Mouse (Mus musculus) stomach, embryonic 14.5 days (tissue): ENCODE measurements around the gene Grtp1. TPM values are rescaled to one million over a fixed set of nuclear protein-coding genes. Genes with fewer than 3 reads are reported as not detected.

ENCODE experiments used
- ATAC-seq: fragments of 200-750 bp; cut with Nextera tagmentation; 2 replicates; pipeline ENCODE4 v1.8.0; 2017; ENCODE audit warnings: low read depth, moderate TSS enrichment; ENCODE audit not compliant: insufficient number of reproducible peaks, insufficient read depth, low FRiP score
- H3K27ac ChIP-seq: fragments of 300-500 bp; sonication (generic); 2 replicates; pipeline ENCODE4 v1.5.1; 2014; ENCODE audit warnings: mild to moderate bottlenecking, low read length, moderate library complexity, mixed read lengths
- H3K27me3 ChIP-seq: fragments of 300-500 bp; sonication (generic); 2 replicates; pipeline ENCODE4 v1.6.1; 2014; ENCODE audit warnings: low read length, control low read depth, mixed read lengths; ENCODE audit not compliant: control insufficient read depth, insufficient read depth
- H3K36me3 ChIP-seq: fragments of 300-500 bp; sonication (generic); 2 replicates; pipeline ENCODE4 v1.6.1; 2014; ENCODE audit warnings: mild to moderate bottlenecking, control low read depth, low read length, moderate library complexity, mixed read lengths; ENCODE audit not compliant: control insufficient read depth, insufficient read depth
- H3K4me1 ChIP-seq: fragments of 300-500 bp; sonication (generic); 2 replicates; pipeline ENCODE4 v1.6.1; 2014; ENCODE audit warnings: low read length, control low read depth, mixed read lengths; ENCODE audit not compliant: control insufficient read depth, insufficient read depth
- H3K4me2 ChIP-seq: fragments of 300-500 bp; sonication (generic); replicated peaks from 2 replicates; pipeline ENCODE4 v1.6.1; 2014; ENCODE audit warnings: low read depth, low read length, control low read depth
- H3K4me3 ChIP-seq: fragments of 300-500 bp; sonication (generic); 2 replicates; pipeline ENCODE4 v1.5.1; 2014; ENCODE audit warnings: low read depth, low read length, control low read depth
- H3K9ac ChIP-seq: fragments of 300-500 bp; sonication (generic); replicated peaks from 2 replicates; pipeline ENCODE4 v1.6.1; 2014; ENCODE audit warnings: low read depth, mild to moderate bottlenecking, control low read depth, low read length, moderate library complexity, mixed read lengths
- H3K9me3 ChIP-seq: fragments of 300-500 bp; sonication (generic); 2 replicates; pipeline ENCODE4 v1.6.1; 2016; ENCODE audit warnings: low read depth, low read length, control low read depth; ENCODE audit not compliant: control insufficient read depth
- WGBS: fragments of 180-500 bp; shearing (Covaris S2); extraction: QIAGEN DNeasy Blood & Tissue Kit; methylation state at CpG from one replicate; pipeline ENCODE4 v1.1.7; 2014; 5-methylcytosine and 5-hydroxymethylcytosine counted together
- polyA plus RNA-seq: library from polyadenylated mRNA; unstranded; fragments of >200 nt; fragmentation: Nextera tagmentation; extraction: Ambion mirVana; gene quantifications from 2 replicates; pipeline ENCODE4 v1.2.1, GENCODE M21; 2014

The Grtp1 gene
- 25.0 and 27.6 TPM in 2 replicates for polyA plus RNA-seq

GRCm38 (mm10) chr8:13200301-13201012 is at the start of gene Grtp1:
Grtp1 (minus strand) TSS chr8:13200620.
- Histone ChIP-seq H3K27me3 (no peaks in the 10 kb centered on the region), H3K27ac (no peak within 1 kb of the TSS; the same call in 1 of the 2 replicates), H3K4me3 (peak within 1 kb of the TSS; percentile 79), H3K9ac (peak within 1 kb of the TSS; percentile 36; the same call in 1 of the 2 replicates), H3K4me1 (peaks cover 5% of the 10 kb centered on the region; the same call in 1 of the 2 replicates), H3K9me3 (no peaks in the 10 kb centered on the region), H3K36me3 (no peaks in the 10 kb centered on the region), H3K4me2 (peak within 1 kb of the TSS; percentile 77)
- WGBS, result under 1% methylated on average over 54 of the region's 58 CpGs
- peak; percentile 70 for ATAC-seq

DNA sequence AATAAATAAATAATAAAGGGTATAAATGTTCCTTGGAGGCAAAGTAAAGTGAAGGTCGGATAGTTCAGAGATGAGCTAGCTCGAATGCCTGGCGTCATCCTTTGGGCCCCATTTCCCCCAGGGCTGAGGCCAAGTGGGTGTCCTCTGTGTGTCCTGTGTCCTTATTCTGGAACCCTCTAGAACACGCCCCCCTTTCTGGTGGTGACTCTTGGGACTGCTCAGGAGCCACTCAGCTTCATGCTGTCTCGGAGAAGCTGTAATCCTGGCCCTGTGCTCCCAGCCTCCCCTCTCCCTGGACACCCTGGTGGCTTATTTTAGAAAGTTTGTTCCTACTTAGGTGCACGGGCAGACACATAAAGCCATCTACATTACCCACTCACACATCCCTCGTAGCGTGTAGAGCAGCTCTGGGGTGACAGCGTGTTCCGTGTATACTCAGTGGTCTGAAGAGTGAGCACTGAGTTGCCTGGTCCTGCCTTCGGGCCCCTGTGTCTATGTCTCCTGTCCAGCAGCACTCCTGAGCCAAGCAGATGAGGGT is 44.0 kb upstream of the Grtp1 start:
- Histone ChIP-seq H3K27me3 (no peaks in the 10 kb centered on the region), H3K27ac (no peak overlapping the region), H3K4me3 (no peak overlapping the region), H3K4me2 (no peak overlapping the region), H3K9ac (no peak overlapping the region), H3K36me3 (no peaks in the 10 kb centered on the region), H3K9me3 (no peaks in the 10 kb centered on the region), H3K4me1 (no peaks in the 10 kb centered on the region)
- ATAC-seq, result no peak
- 84% methylated on average over 11 of the region's 11 CpGs for WGBS

GRCm38 (mm10) chr8:13242985-13243870 is 42.8 kb upstream of the Grtp1 start:
- no peak for ATAC-seq
- H3K9me3 ChIP-seq, result no peaks in the 10 kb centered on the region
- no peak overlapping the region for H3K27ac ChIP-seq
- WGBS, result 77% methylated on average over 10 of the region's 10 CpGs
- no peak overlapping the region for H3K9ac ChIP-seq
- no peaks in the 10 kb centered on the region for H3K27me3 ChIP-seq
- no peak overlapping the region for H3K4me2 ChIP-seq
- no peaks in the 10 kb centered on the region for H3K36me3 ChIP-seq
- no peaks in the 10 kb centered on the region for H3K4me1 ChIP-seq
- H3K4me3 ChIP-seq, result no peak overlapping the region

- WGBS, result 69% methylated on average over 7 of the region's 7 CpGs
- Histone ChIP-seq H3K4me2 (no peak overlapping the region), H3K4me1 (no peaks in the 10 kb centered on the region), H3K9ac (no peak overlapping the region), H3K9me3 (no peaks in the 10 kb centered on the region), H3K36me3 (no peaks in the 10 kb centered on the region), H3K27ac (no peak overlapping the region), H3K4me3 (no peak overlapping the region), H3K27me3 (no peaks in the 10 kb centered on the region)
- no peak for ATAC-seq
Observed at GRCm38 (mm10) chr8:13240691-13241090, 40.3 kb upstream of the Grtp1 start.

GRCm38 (mm10) chr8:13240055-13240454 is 39.6 kb upstream of the Grtp1 start:
- no peak overlapping the region for H3K4me3 ChIP-seq
- H3K9ac ChIP-seq, result no peak overlapping the region
- no peak for ATAC-seq
- H3K9me3 ChIP-seq, result no peaks in the 10 kb centered on the region
- no peaks in the 10 kb centered on the region for H3K36me3 ChIP-seq
- no peaks in the 10 kb centered on the region for H3K27me3 ChIP-seq
- 88% methylated on average over 9 of the region's 9 CpGs for WGBS
- H3K4me1 ChIP-seq, result no peaks in the 10 kb centered on the region
- no peak overlapping the region for H3K27ac ChIP-seq
- no peak overlapping the region for H3K4me2 ChIP-seq

DNA sequence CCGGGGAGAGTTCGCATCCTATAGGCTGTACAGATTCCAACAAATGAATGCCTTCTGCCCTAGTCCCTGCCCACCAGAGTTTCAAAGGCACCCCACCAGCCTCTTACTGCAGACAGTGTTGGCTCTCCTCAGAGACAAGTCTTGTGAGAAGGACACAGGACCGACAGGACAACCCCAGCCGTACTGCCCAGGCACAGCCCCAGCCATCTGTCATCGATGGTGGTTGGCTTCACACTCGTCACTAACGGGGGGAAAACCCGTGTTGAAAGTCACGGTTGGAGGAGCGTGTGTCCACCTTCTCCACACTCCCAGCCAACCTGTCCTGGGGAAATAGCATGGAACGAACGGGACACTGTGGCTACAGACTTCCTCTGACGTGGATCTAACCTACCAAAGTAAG is 34.4 kb upstream of the Grtp1 start:
- Histone ChIP-seq H3K27ac (no peak overlapping the region), H3K4me2 (no peak overlapping the region), H3K36me3 (no peaks in the 10 kb centered on the region), H3K4me1 (no peaks in the 10 kb centered on the region), H3K4me3 (no peak overlapping the region), H3K9me3 (no peaks in the 10 kb centered on the region), H3K27me3 (no peaks in the 10 kb centered on the region), H3K9ac (no peak overlapping the region)
- 92% methylated on average over 13 of the region's 13 CpGs for WGBS
- no peak for ATAC-seq

GRCm38 (mm10) chr8:13230471-13230870 is 30.1 kb upstream of the Grtp1 start:
- Histone ChIP-seq H3K27ac (no peak overlapping the region), H3K9ac (no peak overlapping the region), H3K4me2 (no peak overlapping the region), H3K4me3 (no peak overlapping the region), H3K36me3 (no peaks in the 10 kb centered on the region), H3K27me3 (no peaks in the 10 kb centered on the region), H3K9me3 (no peaks in the 10 kb centered on the region), H3K4me1 (no peaks in the 10 kb centered on the region)
- ATAC-seq, result no peak
- 86% methylated on average over 4 of the region's 4 CpGs for WGBS

DNA sequence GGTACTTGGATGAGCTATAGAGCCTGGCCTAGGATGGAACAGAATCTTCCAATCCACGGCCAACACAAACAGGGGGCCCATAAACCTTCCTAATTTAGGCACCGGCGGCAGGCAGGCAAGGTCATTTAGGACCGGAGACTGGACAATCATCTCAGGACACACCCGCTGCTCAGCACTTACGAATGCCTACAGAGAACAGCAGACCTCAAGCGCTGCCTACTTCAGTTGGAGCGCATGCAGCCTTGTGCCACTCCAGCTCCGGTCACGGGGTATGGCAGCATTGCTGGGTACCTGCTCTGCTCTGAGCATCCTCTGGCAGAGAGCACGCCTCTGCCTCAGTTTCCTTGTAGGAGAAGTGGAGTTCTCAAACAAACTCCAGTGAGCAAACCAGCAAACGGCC is 29.4 kb upstream of the Grtp1 start:
- Histone ChIP-seq H3K4me1 (no peaks in the 10 kb centered on the region), H3K9me3 (no peaks in the 10 kb centered on the region), H3K9ac (no peak overlapping the region), H3K27me3 (no peaks in the 10 kb centered on the region), H3K4me2 (no peak overlapping the region), H3K4me3 (no peak overlapping the region), H3K27ac (no peak overlapping the region), H3K36me3 (no peaks in the 10 kb centered on the region)
- WGBS, result 84% methylated on average over 12 of the region's 12 CpGs
- ATAC-seq, result no peak
